Mouse (Mus musculus) CD4-positive naive resting alpha-beta T cell, adult 76 days (primary cell): ENCODE data around the gene Zfyve1. TPM values are rescaled to one million over a fixed set of nuclear protein-coding genes. Genes with fewer than 3 reads are reported as not detected.

ENCODE experiments used
- total RNA-seq: library from RNA; stranded (reverse); gene quantifications from one replicate; pipeline ENCODE4 v1.2.4, GENCODE M21; 2023

The Zfyve1 gene
- 23.9 TPM for total RNA-seq

GRCm38 (mm10) chr12:83597025-83597501 is at the start of gene Zfyve1:
Gene Zfyve1, minus strand, starts transcription at chr12:83597222.

GRCm38 (mm10) chr12:83630936-83631335 is 33.9 kb upstream of the Zfyve1 start, which contains the start of gene Rbm25:
Gene Rbm25, plus strand, starts transcription at chr12:83631236.

GRCm38 (mm10) chr12:83520311-83520890 is 76.6 kb downstream of the Zfyve1 start, which contains the start of gene Dcaf4:
Gene Dcaf4, plus strand, starts transcription at chr12:83520466.

Other genes starting within 250 kb of the Zfyve1 start
- gene Dpf3, start 109.5 kb downstream of the Zfyve1 start, total RNA-seq: not detected
- gene Dcaf4, start 76.8 kb downstream of the Zfyve1 start, total RNA-seq: 24.8 TPM
- gene Rbm25, start 34.0 kb upstream of the Zfyve1 start, total RNA-seq: 375 TPM
- 65.6 TPM for gene Psen1, start 90.9 kb upstream of the Zfyve1 start, total RNA-seq
- not detected for gene Papln, start 166.4 kb upstream of the Zfyve1 start, total RNA-seq